Mouse (Mus musculus): ENCODE measurements at regions not wholly inside any gene's neighbourhood (a gene's known extent, or its start where the extent isn't known, plus 50 kb on each side); places are given as distances from the start of the nearest gene placed in this dataset.
"Not testable (repeated sequence)": the region's sequence is repeated elsewhere in the genome, so short reads cannot be mapped to it uniquely, and the experiment has no call there.

DNA sequence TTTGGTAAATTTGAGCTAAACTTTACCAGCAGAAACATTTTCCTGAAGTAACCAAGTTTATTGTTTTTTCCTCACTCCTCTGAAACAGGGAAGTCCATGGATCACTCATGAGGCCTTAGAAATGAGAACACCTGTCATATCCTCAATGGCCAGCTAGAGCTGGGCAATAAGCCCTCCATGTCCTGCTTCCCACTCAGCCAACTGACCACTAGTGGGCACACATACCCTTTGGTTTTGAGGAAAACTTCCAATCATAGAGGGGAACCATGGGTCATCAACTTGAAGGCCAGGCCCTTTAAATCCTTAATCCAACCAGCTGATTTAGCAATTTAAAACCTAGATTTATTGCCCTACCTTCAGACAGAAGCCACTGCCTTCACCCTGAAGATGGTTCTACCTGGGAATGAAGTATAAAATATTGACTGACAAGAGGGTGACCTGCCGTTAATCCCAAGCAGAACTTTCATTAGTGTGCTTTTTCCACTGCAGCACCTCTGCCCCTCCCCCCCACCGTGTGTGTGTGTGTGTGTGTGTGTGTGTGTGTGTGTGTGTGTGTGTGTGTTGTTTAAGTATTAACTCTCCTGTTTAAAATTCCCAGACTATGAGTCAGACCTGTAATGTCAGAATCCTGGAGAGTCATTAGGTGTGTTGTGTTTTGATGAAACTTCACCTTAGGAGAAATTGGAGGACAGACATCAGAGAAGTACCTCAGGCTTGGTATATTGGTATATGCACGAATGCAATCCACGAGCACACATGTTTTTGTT, 312.3 kb downstream of the Hdgfl1 start:
- no peak for DNase-seq (ENCODE audit: low spot score in 2 of 2)

DNA sequence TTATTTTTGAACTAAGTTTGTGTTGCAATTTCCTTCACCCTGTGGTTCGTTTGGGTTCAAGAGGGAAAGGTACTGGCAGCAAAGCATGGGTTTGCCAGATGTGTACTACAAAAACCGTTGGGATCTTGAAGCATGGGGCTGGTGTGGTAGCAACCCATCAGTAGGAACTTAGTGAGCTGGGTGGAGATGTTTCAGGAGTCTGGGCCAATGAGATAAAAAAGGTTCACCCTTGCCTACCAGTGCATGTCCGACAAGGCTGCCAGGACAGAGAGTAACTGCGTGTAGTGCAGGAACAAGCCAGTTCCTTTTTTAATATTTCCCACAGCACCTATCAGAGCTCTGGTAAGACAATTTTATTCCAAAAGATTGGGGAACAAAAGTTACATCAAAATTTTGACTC, 343.3 kb downstream of the Hdgfl1 start:
- no peak for DNase-seq (ENCODE audit: low spot score in 2 of 2)

DNA sequence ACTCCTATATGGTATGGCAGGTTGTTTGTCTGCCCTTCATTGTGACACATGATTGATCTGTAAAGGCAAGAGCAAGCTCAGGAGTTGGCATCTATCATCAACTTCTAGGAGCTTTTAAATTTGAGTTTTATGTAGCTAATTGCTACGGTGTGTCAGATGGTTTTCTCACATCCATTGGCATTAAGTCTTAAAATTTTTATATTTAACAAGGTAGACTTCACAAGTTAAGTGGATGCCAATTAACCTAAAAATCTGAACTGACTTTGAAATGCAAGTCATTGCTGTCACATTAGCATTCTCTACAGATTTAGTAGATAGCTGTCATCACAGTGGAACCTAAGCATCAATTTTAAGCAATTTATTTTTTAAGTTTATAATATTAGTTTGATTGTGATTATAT, 345.5 kb downstream of the Hdgfl1 start:
- DNase-seq (ENCODE audit: low spot score in 2 of 2), result no peak

DNA sequence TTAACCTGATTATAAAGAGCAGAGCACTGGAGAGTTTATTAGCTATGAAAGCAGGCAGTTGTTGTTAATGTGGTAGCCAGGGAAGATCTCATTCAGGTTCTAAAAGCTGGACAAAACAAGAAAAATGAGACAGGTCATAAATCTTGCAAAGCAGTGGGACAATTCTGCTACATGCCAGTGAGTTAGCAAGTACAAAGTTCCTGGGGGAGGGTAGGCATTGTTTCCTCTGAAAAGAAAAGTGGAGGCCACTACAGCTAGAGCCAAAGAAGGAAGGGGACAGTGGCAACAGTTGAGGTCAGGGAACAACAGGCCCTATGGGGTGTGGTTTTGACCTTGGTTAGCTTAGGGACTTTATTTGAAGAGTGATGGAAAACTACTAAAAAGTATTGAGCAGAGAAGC, 364.2 kb downstream of the Hdgfl1 start:
- no peak for DNase-seq (ENCODE audit: low spot score in 2 of 2)

DNA sequence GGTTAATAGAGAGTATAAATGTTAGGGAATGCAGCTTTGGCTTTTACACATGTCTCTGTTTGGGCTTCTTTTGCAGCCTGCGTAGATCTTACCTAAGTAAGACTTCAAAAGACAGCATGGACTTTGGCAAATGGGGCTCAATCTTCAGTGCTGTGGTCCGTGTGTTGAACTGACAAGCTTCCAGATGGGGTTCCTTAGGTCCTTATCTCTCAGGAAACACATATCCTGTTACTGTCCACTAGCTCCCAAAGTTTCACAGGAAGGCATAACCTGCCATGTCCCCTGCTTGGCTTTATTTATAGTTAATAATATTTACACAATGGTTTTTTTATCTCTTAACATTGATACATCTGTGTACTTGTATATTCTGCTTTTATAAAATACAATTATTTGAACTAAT, 365.3 kb downstream of the Hdgfl1 start:
- DNase-seq (ENCODE audit: low spot score in 2 of 2), result no peak

DNA sequence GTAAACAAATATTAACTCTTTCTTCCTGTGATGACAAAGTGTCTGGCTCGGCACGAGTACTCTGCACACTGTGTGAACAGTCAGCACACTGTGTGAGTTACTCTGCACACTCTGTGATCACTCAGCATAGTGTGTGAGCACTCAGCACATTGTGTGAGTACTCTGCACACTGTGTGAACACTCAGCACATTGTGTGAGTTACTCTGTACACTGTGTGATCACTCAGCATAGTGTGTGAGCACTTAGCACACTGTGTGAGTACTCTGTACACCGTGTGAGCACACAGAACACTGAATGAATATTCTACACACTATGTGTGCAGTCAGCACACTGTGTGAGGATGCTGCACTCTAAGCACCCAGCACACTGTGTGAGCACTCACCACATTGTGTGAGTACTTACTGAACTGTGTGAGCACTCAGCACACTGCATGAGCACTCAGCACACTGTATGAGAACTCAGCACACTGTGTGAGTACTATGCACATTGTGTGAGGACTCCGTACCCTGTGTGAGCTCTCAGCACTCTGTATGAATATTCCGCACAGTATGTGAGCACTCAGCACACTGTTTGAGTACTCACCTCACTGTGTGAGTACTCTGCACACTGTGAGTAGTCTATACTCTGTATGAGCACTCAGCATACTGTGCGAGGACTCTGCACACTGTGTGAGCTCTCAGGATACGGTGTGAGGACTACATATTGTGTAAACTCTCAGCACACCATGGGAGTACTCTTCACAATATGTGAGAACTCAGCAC, 381.9 kb downstream of the Hdgfl1 start:
- DNase-seq (ENCODE audit: low spot score in 2 of 2), result no peak

DNA sequence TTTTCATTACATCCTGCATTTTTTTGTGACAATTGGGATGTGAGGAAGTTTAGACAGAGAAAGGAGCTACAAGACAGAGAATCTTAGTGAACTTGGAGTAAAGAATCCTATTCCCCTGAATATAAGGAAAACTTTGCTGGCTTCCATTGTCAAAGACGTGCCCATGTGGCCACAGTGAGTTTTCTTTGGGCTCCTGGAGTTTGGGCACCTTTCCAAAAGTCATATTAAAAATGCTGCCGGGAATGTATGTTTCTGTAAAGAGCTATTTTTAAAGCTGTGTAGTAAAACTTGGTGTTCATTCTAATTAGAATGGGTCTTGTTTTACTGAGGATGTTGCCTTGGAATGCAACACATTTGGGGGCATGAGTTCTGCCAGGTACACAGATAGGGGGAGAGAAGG, 387.3 kb downstream of the Hdgfl1 start:
- DNase-seq (ENCODE audit: low spot score in 2 of 2), result no peak

DNA sequence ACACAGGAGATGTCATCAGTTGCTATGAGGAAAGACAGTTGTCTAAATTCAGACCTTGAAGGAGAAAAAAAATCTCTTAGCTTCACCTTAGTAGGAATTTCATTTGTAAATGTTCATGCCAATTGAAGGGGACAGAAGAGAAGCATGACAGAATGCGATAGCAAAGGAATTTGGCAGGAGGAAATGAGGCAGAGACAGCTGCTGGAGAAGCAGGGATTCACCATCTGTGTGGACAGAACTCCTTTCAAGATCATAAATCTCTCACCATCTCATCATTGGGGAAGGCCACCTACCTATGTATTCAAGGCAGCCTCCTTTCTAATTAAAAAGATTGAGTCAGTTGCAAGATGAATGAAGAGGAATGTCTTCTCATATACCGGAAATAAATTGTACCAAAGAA, 387.8 kb downstream of the Hdgfl1 start:
- no peak for DNase-seq (ENCODE audit: low spot score in 2 of 2)

DNA sequence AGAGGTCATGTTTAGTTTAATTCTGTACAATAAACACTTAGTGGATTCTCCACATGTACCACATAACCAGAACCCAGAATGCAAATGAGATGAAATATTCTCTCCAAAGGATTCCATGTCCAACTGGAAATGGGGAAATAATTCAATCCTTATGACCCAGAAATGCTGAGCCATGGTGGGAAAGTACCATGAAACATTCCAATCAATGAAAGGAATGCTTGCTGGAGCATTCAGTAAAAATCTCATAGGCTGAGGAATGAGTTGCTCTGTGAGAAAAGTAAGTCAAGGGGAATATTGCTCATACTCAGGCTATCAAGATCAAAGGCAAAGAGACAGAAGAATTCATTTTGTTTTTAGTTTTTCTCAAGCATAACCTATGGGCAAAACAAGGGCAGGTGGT, 394.4 kb downstream of the Hdgfl1 start:
- no peak for DNase-seq (ENCODE audit: low spot score in 2 of 2)

DNA sequence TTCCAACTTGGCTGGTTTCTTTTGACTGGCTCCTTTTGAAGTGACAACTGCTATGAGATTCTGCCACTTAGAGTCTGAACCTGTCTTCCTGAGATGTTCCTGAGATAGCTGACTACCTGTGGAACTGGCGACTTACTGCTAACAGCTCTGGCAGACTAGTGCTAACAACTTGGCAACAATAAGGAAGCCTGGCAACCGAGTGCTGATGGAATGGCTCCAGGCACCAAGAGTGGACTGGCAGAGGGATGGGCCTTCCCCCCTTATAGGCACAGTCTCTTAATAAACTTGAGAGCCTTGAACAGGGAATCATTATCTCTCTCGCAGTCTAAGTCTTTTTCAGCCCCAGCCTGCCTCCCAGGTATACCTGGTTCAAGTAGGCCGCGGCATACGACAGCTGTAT, 404.1 kb downstream of the Hdgfl1 start:
- not testable (repeated sequence) for DNase-seq (ENCODE audit: low spot score in 2 of 2)

DNA sequence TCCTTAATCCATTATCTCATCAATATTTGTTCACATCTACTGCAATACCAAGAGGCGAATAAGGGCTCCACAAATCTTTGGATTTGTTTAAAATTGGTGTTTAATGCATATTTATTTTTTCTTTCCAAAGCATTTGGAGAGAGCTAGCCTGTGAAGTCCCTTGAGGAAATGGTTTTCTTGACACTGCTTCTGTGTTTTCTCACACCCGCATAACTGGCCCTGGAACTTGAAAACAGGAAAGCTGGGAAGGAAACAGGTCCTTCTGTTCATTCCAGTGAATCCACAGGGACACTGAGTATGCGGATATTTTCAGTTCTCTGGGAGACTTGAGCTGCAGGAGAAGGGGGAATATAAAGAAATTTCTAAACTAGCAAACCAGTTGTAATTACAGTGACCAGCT, 413.6 kb downstream of the Hdgfl1 start:
- DNase-seq (ENCODE audit: low spot score in 2 of 2), result no peak

DNA sequence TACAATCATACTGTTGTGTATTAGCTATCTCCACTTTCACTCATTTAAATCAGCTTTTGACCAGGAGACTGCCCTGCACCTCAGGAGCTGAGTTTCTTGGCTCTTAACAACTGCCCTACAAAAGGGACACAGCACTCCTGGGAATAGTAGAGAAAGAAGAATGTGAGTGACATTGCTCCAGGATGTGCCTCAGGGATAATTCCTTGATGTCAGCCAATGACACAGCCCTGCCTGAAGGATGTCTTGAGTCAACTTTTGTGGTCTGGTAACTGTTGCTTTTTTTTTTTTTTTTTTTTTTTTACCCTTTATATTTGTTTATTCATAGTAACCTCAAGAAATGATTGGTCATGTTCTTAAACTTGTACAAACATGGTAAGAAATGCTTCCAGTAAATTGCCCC, 415.5 kb downstream of the Hdgfl1 start:
- no peak for DNase-seq (ENCODE audit: low spot score in 2 of 2)

DNA sequence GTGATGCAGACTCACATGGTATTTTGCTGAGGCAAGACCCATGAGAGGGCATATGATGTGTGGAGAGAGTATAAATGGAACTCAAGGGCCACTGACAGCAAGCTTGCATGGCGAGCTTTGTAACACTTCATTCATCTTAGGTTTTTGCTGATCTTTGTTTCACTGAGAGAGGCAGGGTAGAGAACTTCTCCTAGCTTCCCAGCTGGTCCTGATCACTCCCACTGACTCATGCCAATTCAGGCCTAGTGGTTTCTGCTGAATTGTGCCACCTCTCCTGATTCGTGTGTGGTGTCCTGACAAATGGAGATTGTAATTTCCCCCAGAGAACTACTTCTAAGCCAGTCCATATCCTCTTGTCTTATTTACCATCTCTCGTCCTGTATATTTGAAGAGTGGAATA, 419.5 kb downstream of the Hdgfl1 start:
- no peak for DNase-seq (ENCODE audit: low spot score in 2 of 2)

DNA sequence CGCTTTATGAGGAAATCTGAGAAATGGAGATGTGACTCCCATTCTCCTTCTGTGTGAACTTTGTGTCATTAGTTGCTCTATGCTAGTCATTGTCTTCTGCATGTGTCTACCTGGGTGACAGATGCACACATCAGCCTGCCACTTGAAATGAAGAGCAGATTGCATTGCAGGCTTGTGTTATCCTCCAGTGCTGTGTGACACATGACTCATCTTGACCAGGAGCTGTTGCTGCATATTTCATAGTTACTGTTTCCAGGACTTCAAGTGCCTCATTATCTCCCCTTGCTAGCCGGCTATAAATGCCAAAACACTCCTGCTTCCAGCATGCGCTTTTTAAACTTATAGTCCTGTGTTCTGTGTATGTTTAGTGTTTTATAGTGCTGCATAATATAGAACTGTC, 431.2 kb downstream of the Hdgfl1 start:
- no peak for DNase-seq (ENCODE audit: low spot score in 2 of 2)

DNA sequence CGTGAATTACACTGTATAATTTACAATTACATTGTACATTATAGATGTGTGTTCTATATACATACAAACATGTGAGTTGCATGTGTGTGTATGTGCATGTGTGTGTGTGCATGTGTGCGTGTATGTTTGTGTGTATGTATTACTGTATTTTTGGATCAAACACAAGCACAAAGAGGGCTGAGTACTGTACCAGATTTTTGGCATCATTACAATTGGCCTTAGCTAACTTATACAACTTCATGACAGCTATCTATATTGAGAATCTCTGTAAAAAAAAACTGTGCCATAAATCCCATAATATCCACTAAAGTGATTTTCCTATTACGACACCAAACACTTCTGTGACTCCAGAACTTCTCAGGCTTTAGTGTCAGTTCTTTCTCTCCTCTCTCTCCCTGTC, 444.9 kb downstream of the Hdgfl1 start:
- no peak for DNase-seq (ENCODE audit: low spot score in 2 of 2)

DNA sequence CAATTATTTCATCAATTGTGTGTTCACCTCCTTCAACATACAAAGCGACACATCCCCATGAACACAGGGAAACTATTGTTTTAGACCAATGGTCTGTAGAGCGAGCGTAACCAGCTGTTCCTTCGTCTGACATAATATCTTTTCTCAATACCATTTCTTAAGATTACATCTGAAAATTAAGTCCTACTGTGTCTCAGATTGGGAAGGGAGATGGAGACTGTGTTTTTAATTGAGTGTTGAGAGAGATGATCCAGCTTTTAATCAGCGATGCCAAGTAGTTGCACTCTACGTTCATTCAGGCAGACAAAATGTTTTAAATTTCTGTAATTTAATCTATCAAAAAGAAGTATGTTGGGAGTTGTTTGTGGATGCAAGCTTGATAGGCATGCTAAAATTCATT, 445.3 kb downstream of the Hdgfl1 start:
- no peak for DNase-seq (ENCODE audit: low spot score in 2 of 2)

DNA sequence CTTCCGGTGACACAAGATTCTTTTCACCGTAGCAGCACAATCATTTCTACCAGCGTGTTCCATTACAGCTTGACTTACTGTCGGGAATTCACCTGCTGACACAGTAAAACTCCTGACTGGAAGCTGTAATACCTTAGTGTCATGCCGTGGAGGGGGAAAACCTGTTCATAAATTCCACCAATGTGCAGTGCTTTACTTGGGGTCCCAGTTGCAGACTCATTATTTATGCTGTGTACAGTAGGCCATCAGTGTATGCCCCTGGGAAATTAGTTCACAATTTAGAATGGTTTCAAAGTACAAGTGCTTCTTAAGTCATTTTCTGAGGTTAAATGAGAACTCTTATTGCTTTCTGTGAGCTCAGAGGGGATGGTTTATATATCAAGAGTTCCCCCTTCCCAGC, 451.4 kb downstream of the Hdgfl1 start:
- DNase-seq (ENCODE audit: low spot score in 2 of 2), result no peak

DNA sequence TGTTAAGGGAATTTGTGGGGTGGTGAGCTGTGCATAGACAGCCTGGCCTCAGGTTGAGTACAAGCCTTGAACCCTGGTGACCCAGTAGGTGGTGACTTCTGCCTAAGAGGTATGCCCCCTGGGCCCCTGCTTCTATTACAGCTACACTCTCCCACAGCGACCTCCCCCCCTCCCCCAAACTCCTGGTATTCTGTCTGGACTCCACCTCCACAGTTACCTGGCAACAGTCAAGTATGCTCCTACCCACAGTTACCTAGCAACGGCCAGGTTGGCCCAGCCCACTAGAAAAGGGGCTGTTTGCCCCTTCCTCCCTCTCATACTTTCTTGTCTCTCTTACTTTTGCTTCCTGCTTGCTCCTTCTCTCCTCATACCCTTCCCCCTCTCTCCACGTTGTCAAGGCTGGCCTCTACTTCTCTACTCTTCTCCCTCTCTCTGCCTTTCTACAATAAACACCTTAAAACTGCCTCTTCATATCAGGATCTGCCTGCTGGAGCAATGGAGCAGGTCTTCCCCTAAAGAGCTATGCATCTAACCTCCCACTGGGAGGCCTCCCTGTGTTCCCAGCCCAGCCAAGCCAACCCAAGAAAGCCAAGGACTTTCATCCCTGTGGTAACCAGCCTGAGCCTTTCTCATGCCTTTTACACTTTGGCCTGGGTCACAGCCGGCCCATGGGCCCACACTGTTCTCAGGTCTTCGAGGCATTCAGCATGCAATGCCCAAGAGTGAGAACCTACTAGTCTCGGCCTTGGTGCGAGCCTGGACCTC, 457.5 kb downstream of the Hdgfl1 start:
- no peak for DNase-seq (ENCODE audit: low spot score in 2 of 2)

DNA sequence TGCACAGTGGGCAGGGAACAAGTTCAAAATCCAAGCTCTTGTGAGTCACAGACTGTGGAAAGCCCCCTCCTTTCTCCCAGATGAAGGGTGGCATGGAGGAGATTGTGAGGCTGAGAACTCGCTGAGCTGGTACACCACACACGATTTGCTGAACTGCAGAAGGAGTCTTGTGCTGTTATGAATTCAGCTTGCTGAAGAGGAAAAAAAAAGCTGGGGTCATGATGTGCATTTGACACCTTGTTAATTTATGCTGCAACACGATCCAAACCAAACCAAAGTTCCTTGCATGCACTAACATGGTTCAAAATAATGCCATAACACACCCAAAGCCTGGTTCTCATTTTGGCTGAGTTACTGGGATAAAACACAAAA, 485.9 kb downstream of the Hdgfl1 start:
- DNase-seq (ENCODE audit: low spot score in 2 of 2), result no peak

DNA sequence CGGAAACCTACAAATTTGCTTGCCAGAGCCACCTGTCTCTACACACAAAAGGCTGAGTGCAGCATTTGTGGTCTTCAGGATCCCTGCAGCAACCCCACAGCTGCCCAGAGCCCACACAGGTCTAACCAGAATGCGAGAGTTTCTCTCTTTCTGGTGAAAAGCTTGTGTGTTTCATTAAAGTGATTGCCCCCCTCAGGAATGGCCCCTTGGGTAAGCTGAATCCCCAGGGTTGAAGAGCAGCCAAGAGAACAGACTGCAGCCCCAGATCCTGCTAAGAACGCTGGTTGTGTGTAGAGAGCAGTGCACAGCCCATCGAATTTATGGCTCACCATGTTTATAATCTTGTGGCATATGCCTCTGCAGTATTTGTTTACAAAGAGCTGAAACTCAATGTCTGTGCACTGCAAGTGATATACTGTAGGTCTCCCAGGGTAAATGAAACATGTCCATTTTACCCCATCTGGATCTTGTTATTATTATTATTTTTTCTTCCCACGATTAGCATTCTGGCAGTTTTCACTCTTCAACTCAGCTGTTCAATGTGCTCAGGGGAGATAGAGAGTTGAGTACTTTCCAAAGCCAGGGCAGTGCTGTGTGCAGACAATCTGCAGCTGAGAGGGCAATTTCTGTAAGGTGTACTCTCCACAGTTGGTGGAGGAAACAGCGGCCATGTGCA, 486.4 kb downstream of the Hdgfl1 start:
- no peak for DNase-seq (ENCODE audit: low spot score in 2 of 2)

DNA sequence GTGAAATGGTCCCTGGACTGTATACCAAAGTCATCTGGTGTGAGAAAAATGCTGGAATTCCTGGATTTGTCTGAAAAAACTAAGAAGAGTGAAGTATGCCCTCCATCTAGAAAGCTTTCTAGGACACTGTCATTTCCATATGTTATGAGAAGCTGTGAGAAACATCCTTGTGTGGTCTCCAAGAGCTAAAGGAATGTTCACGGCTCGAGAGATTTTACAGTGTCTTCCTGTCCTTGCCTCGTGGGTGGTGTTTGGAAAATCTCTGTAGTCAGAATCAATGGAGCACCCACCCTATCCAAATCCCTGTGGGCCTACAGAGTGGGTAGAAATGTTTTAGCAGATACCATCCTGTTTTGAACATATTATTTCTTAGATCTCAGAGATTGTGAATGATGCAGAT, 487.7 kb downstream of the Hdgfl1 start:
- no peak for DNase-seq (ENCODE audit: low spot score in 2 of 2)

DNA sequence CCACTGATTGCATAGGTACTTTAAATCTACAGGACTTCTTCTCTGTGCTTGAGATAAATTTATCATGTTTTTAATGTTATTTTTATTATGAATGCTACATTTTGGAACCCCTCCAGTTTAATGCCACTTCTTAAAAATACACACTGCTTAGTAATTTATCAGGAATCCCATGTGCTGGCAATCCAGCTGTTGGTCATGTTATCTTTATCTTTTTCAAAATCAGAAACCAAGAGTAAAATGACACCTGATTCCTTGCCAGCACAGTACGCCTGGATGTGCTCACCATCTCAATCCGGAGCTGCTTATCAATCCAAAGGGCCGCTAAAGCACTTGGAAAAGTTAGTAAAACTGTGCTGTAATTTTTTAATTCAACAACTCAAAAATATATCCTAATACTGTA, 497.1 kb downstream of the Hdgfl1 start:
- DNase-seq (ENCODE audit: low spot score in 2 of 2), result no peak

Measured in adrenal gland, postnatal 4 days (tissue).